Mouse (Mus musculus) heart, adult 2 months (tissue): ENCODE measurements around the gene Eps15.

ENCODE experiments used
- CTCF ChIP-seq: fragments of 200-600 bp; IDR thresholded peaks from 2 replicates; pipeline ENCODE4 v1.8.1; 2022; ENCODE audit warnings: antibody characterized with exemption, mild to moderate bottlenecking, moderate library complexity
- EP300 ChIP-seq: fragments of 200-500 bp; IDR thresholded peaks from 2 replicates; pipeline ENCODE4 v1.6.1; 2011; ENCODE audit warnings: low read depth, low read length, control low read depth; ENCODE audit not compliant: insufficient read depth
- POLR2A ChIP-seq: fragments of 200-500 bp; IDR thresholded peaks from 2 replicates; pipeline ENCODE4 v1.6.1; 2011; ENCODE audit warnings: mild to moderate bottlenecking, low read depth, low read length, control low read depth; ENCODE audit not compliant: insufficient read depth

DNA sequence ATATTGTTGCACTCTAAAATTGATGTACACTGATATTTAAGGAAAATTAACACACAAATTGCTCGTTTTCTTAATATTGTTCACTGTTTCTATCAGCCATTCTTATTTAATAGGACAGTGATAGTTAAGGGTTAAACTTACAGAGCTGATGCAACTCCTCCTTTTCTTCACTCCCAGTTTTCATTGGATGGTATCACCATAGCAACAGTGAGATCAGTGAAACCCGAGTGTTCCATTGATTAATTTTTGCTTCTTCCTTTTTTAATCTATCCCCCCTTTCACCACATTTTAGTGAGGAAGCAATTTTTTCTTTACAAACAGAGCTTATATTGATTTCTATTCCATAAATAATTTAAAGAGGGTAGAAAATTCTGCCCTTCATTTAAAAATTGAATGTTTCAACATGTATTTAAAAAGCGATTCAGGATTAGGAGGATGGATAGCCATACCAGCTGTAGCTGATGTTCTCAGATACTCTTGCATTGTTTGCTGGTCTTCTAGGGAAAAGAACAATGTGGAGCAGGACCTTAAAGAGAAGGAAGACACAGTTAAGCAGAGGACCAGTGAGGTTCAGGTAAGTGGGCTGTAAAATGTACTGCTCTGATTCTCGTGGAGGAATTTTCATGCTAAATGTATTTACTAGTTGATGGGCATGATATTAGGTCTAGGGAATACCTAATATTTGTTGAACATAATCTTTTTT is 62.9 kb downstream of the Eps15 start:
- TF ChIP-seq EP300 (no peak), POLR2A (no peak), CTCF (no peak)
